Mouse (Mus musculus) lung, postnatal 0 days (tissue): ENCODE data around the gene Sox5. TPM values are rescaled to one million over a fixed set of nuclear protein-coding genes. Genes with fewer than 3 reads are reported as not detected.

Experiments
- ATAC-seq: fragments of 200-750 bp; cut with Nextera tagmentation; 2 replicates; pipeline ENCODE4 v1.8.0; 2017; ENCODE audit warnings: moderate library complexity
- DNase-seq: peaks from one replicate; pipeline ENCODE4 v3.0.0-alpha.2; 2016; ENCODE audit warnings: low spot score
- H3K27ac ChIP-seq: fragments of 300-500 bp; sonication (generic); 2 replicates; pipeline ENCODE4 v1.5.1; 2014; ENCODE audit warnings: antibody characterized with exemption, mild to moderate bottlenecking, low read length, mixed read lengths
- H3K27me3 ChIP-seq: fragments of 300-500 bp; sonication (generic); replicated peaks from 2 replicates; pipeline ENCODE4 v1.6.1; 2014; ENCODE audit warnings: low read length, mixed read lengths; ENCODE audit not compliant: insufficient read depth
- H3K36me3 ChIP-seq: fragments of 300-500 bp; sonication (generic); 2 replicates; pipeline ENCODE4 v1.6.1; 2014; ENCODE audit warnings: low read length, mixed read lengths; ENCODE audit not compliant: insufficient read depth
- H3K4me1 ChIP-seq: fragments of 300-500 bp; sonication (generic); 2 replicates; pipeline ENCODE4 v1.6.1; 2014; ENCODE audit warnings: antibody characterized with exemption, low read depth, low read length, mixed read lengths; ENCODE audit not compliant: insufficient read depth
- H3K4me2 ChIP-seq: fragments of 300-500 bp; sonication (generic); replicated peaks from 2 replicates; pipeline ENCODE4 v1.6.1; 2014; ENCODE audit warnings: low read depth, mild to moderate bottlenecking, low read length, moderate library complexity, mixed read lengths
- H3K4me3 ChIP-seq: fragments of 300-500 bp; sonication (generic); 2 replicates; pipeline ENCODE4 v1.5.1; 2014; ENCODE audit warnings: low read depth, low read length
- H3K9ac ChIP-seq: fragments of 300-500 bp; sonication (generic); replicated peaks from 2 replicates; pipeline ENCODE4 v1.6.1; 2014; ENCODE audit warnings: low read depth, mild to moderate bottlenecking
- H3K9me3 ChIP-seq: fragments of 300-500 bp; sonication (generic); 2 replicates; pipeline ENCODE4 v1.6.1; 2016; ENCODE audit warnings: low read length, mixed read lengths
- CTCF ChIP-seq: IDR thresholded peaks from 2 replicates; pipeline ENCODE4 v1.5.1; 2016; ENCODE audit warnings: antibody characterized with exemption, mild to moderate bottlenecking
- EP300 ChIP-seq: IDR thresholded peaks from 2 replicates; pipeline ENCODE4 v1.6.1; 2016; ENCODE audit warnings: antibody characterized with exemption, mild to moderate bottlenecking, control low read depth
- WGBS: fragments of 180-500 bp; shearing (Covaris S2); extraction: QIAGEN DNeasy Blood & Tissue Kit; methylation state at CpG from one replicate; pipeline ENCODE4 v1.1.7; 2014; 5-methylcytosine and 5-hydroxymethylcytosine counted together
- polyA plus RNA-seq: library from polyadenylated mRNA; unstranded; fragments of >200 nt; fragmentation: Nextera tagmentation; extraction: Ambion mirVana; gene quantifications from 2 replicates; pipeline ENCODE4 v1.2.1, GENCODE M21; 2015

The Sox5 gene
- polyA plus RNA-seq, 1 experiment from 2014 or later, result 9.8 TPM

GRCm38 (mm10) chr6:144740343-144740742, 41.4 kb downstream of the Sox5 start:
- H3K27me3 ChIP-seq, result no peaks in the 10 kb centered on the region
- ATAC-seq (no peak), DNase-seq (no peak)
- no peak overlapping the region for H3K9ac ChIP-seq
- WGBS, result 86% methylated on average over 3 of the region's 3 CpGs
- H3K4me3 ChIP-seq, result no peak overlapping the region
- no peaks in the 10 kb centered on the region for H3K9me3 ChIP-seq
- no peak overlapping the region for H3K4me2 ChIP-seq
- no peaks in the 10 kb centered on the region for H3K36me3 ChIP-seq
- H3K27ac ChIP-seq, result peak overlapping the region; percentile 38; the same call in 1 of the 2 replicates
- no peaks in the 10 kb centered on the region for H3K4me1 ChIP-seq
- TF ChIP-seq CTCF (no peak), EP300 (no peak)

GRCm38 (mm10) chr6:144739753-144740152, 42.0 kb downstream of the Sox5 start:
- Histone ChIP-seq H3K36me3 (no peaks in the 10 kb centered on the region), H3K27ac (no peak overlapping the region), H3K9ac (no peak overlapping the region), H3K4me2 (no peak overlapping the region), H3K4me1 (no peaks in the 10 kb centered on the region), H3K4me3 (no peak overlapping the region), H3K9me3 (no peaks in the 10 kb centered on the region), H3K27me3 (no peaks in the 10 kb centered on the region)
- DNase-seq (peak; percentile 35), ATAC-seq (peak; percentile 53; the same call in 1 of the 2 replicates)
- WGBS, result 48% methylated on average over 2 of the region's 2 CpGs
- TF ChIP-seq CTCF (no peak), EP300 (peak; percentile 54; the same call in 1 of the 2 replicates)

GRCm38 (mm10) chr6:144737786-144738185, 44.0 kb downstream of the Sox5 start:
- Histone ChIP-seq H3K9me3 (no peaks in the 10 kb centered on the region), H3K4me1 (no peaks in the 10 kb centered on the region), H3K4me2 (no peak overlapping the region), H3K27me3 (no peaks in the 10 kb centered on the region), H3K4me3 (no peak overlapping the region), H3K36me3 (no peaks in the 10 kb centered on the region), H3K27ac (no peak overlapping the region), H3K9ac (no peak overlapping the region)
- 80% methylated on average over 5 of the region's 5 CpGs for WGBS
- DNase-seq (no peak), ATAC-seq (no peak)
- TF ChIP-seq EP300, result no peak
- TF ChIP-seq CTCF, result no peak

GRCm38 (mm10) chr6:144731251-144731970, 50.4 kb downstream of the Sox5 start:
- Histone ChIP-seq H3K27ac (no peak overlapping the region), H3K9me3 (no peaks in the 10 kb centered on the region), H3K4me2 (no peak overlapping the region), H3K36me3 (no peaks in the 10 kb centered on the region), H3K9ac (no peak overlapping the region), H3K4me1 (no peaks in the 10 kb centered on the region), H3K27me3 (no peaks in the 10 kb centered on the region), H3K4me3 (no peak overlapping the region)
- ATAC-seq (no peak), DNase-seq (no peak)
- 86% methylated on average over 10 of the region's 10 CpGs for WGBS
- TF ChIP-seq EP300, result no peak
- no peak for TF ChIP-seq CTCF

- Histone ChIP-seq H3K9ac (no peak overlapping the region), H3K4me1 (no peaks in the 10 kb centered on the region), H3K4me3 (no peak overlapping the region), H3K9me3 (no peaks in the 10 kb centered on the region), H3K27ac (no peak overlapping the region), H3K27me3 (no peaks in the 10 kb centered on the region; the same call in 1 of the 2 replicates), H3K4me2 (no peak overlapping the region), H3K36me3 (no peaks in the 10 kb centered on the region)
- no peak for ATAC-seq
- TF ChIP-seq CTCF, result no peak
- no peak for TF ChIP-seq EP300
- 65% methylated on average over 12 of the region's 12 CpGs for WGBS
- no peak for DNase-seq
These were observed 58.1 kb downstream of the Sox5 start for GRCm38 (mm10) chr6:144723530-144724144.

GRCm38 (mm10) chr6:144723024-144723423, 58.8 kb downstream of the Sox5 start:
- Histone ChIP-seq H3K36me3 (no peaks in the 10 kb centered on the region), H3K4me2 (no peak overlapping the region), H3K4me3 (no peak overlapping the region), H3K4me1 (no peaks in the 10 kb centered on the region), H3K27ac (no peak overlapping the region), H3K9ac (no peak overlapping the region), H3K27me3 (no peaks in the 10 kb centered on the region; the same call in 1 of the 2 replicates), H3K9me3 (no peaks in the 10 kb centered on the region)
- 87% methylated on average over 5 of the region's 5 CpGs for WGBS
- DNase-seq, result no peak
- TF ChIP-seq CTCF (no peak), EP300 (no peak)
- ATAC-seq, result no peak
